Mouse (Mus musculus): ENCODE measurements around the gene Rapsn. TPM values are rescaled to one million over a fixed set of nuclear protein-coding genes. Genes with fewer than 3 reads are reported as not detected.

Rapsn gene
- polyA plus RNA-seq, 1 experiment from 2014 or later, result 4.4 TPM

DNA sequence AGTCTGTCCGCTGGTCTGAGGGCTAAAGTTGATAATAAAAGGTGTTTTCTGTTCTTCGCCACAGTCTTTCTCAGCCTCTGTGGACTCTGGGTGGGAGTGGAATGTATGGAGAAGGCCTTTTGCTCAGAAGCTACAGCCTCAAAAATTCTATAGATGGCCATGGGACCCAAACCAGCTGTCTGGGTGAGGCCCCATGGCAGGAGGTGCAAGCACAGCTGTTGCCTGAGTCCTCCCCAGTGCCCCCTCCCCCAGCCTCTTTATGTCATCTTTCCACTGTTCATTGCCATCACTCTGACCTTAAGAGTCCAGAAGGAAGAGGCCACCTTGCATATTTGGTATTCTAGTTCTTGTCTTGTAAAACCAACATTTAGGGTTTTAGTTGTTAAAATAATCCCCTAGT lies 24.0 kb downstream of the Rapsn start:
- Histone ChIP-seq H3K4me2 (ENCODE audit: low read depth, severe bottlenecking) (no peak overlapping the region), H3K27me3 (ENCODE audit: control insufficient read depth, insufficient read depth, low read length) (no peaks in the 10 kb centered on the region), H3K9me3 (ENCODE audit: control insufficient read depth, low read length) (no peaks in the 10 kb centered on the region), H3K9ac (ENCODE audit: low read length) (no peak overlapping the region), H3K27ac (replicated peaks; ENCODE audit: low read depth, low read length) (no peak overlapping the region), H3K36me3 (ENCODE audit: control insufficient read depth, insufficient read depth, low read length) (peaks cover 61% of the 10 kb centered on the region), H3K4me3 (ENCODE audit: low read depth, low read length) (no peak overlapping the region), H3K4me1 (ENCODE audit: control insufficient read depth, insufficient read depth, low read length) (peaks cover 6% of the 10 kb centered on the region)
- 100% methylated on average over 2 of the region's 2 CpGs for WGBS
- DNase-seq (ENCODE audit: low spot score) (no peak), ATAC-seq (ENCODE audit: insufficient number of reproducible peaks, low FRiP score, low TSS enrichment, low read depth) (no peak)

- Histone ChIP-seq H3K27ac (replicated peaks; ENCODE audit: low read depth, low read length) (no peak overlapping the region), H3K9ac (ENCODE audit: low read length) (no peak overlapping the region), H3K4me1 (ENCODE audit: control insufficient read depth, insufficient read depth, low read length) (no peaks in the 10 kb centered on the region), H3K36me3 (ENCODE audit: control insufficient read depth, insufficient read depth, low read length) (peaks cover 55% of the 10 kb centered on the region), H3K4me3 (ENCODE audit: low read depth, low read length) (no peak overlapping the region), H3K9me3 (ENCODE audit: control insufficient read depth, low read length) (no peaks in the 10 kb centered on the region), H3K27me3 (ENCODE audit: control insufficient read depth, insufficient read depth, low read length) (no peaks in the 10 kb centered on the region), H3K4me2 (ENCODE audit: low read depth, severe bottlenecking) (no peak overlapping the region)
- peak; percentile 67 for DNase-seq (ENCODE audit: low spot score)
- 83% methylated on average over 10 of the region's 10 CpGs for WGBS
- no peak for ATAC-seq (ENCODE audit: insufficient number of reproducible peaks, low FRiP score, low TSS enrichment, low read depth)
These were observed 25.3 kb downstream of the Rapsn start for GRCm38 (mm10) chr2:91060544-91061355.

DNA sequence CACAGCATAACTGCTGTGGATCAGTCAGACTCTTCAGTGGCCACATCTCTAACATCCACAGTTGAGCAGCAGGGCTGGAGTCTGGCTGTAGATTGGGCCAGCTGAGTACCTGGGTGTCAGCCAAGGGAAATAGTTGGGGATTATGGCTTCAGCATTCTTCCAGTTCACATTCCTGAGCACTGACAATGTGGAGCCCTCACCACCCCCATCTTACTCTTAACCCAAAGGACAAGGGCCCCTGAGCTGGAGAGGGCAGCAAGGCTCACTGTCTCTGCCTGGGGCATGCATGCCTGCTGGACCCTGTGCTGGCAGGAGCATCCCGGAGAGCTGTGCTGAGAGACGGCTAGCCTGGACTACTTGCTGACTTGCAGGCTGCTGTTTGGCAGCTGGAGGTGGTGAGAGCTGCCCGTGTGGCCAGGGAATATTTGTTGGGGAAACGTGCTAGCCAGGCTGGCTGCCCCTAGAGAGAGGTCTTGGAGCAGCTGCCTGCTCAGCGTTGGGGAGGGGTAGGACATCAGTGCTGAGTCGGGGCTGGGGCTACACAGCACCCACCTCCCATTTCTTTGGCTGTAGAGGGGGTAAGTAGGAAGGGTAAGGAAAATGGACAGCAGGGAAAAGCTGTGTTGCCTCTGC lies 26.5 kb downstream of the Rapsn start:
- no peak overlapping the region for H3K4me3 ChIP-seq (ENCODE audit: low read depth, low read length)
- H3K9me3 ChIP-seq (ENCODE audit: control insufficient read depth, low read length), result no peaks in the 10 kb centered on the region
- no peak for ATAC-seq (ENCODE audit: insufficient number of reproducible peaks, low FRiP score, low TSS enrichment, low read depth)
- no peak overlapping the region for H3K4me2 ChIP-seq (ENCODE audit: low read depth, severe bottlenecking)
- no peak for DNase-seq (ENCODE audit: low spot score)
- H3K36me3 ChIP-seq (ENCODE audit: control insufficient read depth, insufficient read depth, low read length), result peaks cover 49% of the 10 kb centered on the region
- no peak overlapping the region for H3K27ac ChIP-seq (replicated peaks; ENCODE audit: low read depth, low read length)
- no peak overlapping the region for H3K9ac ChIP-seq (ENCODE audit: low read length)
- WGBS, result 95% methylated on average over 6 of the region's 6 CpGs
- no peaks in the 10 kb centered on the region for H3K27me3 ChIP-seq (ENCODE audit: control insufficient read depth, insufficient read depth, low read length)
- no peaks in the 10 kb centered on the region for H3K4me1 ChIP-seq (ENCODE audit: control insufficient read depth, insufficient read depth, low read length)

- Histone ChIP-seq H3K27ac (replicated peaks; ENCODE audit: low read depth, low read length) (no peak overlapping the region), H3K4me1 (ENCODE audit: control insufficient read depth, insufficient read depth, low read length) (no peaks in the 10 kb centered on the region), H3K4me3 (ENCODE audit: low read depth, low read length) (no peak overlapping the region), H3K9ac (ENCODE audit: low read length) (no peak overlapping the region), H3K4me2 (ENCODE audit: low read depth, severe bottlenecking) (no peak overlapping the region), H3K36me3 (ENCODE audit: control insufficient read depth, insufficient read depth, low read length) (peaks cover 45% of the 10 kb centered on the region), H3K27me3 (ENCODE audit: control insufficient read depth, insufficient read depth, low read length) (no peaks in the 10 kb centered on the region), H3K9me3 (ENCODE audit: control insufficient read depth, low read length) (no peaks in the 10 kb centered on the region)
- DNase-seq (ENCODE audit: low spot score), result no peak
- WGBS, result 90% methylated on average over 16 of the region's 16 CpGs
- ATAC-seq (ENCODE audit: insufficient number of reproducible peaks, low FRiP score, low TSS enrichment, low read depth), result no peak
These were observed 27.6 kb downstream of the Rapsn start for GRCm38 (mm10) chr2:91062779-91063606.

DNA sequence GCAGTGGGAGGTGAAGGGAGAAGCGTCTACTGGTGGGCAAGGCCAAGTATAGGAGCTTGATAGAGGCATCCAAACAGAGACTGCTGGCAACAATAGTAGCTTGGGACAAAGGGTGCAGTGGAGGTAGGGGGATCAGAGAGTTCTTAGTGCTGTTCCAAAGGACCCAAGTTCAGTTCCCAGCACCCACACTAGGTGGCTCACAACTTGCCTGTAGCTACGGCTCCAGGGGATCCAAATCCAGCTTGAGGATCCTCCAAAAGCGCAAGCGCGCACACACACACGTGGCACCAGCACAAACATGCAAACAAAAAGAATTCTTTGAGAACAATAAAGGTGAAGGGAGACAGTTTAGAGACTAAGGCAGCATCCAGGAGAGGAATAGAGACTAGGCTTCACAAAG lies 28.8 kb downstream of the Rapsn start:
- ATAC-seq (ENCODE audit: insufficient number of reproducible peaks, low FRiP score, low TSS enrichment, low read depth), result no peak
- WGBS, result 87% methylated on average over 6 of the region's 6 CpGs

GRCm38 (mm10) chr2:91065544-91065943 lies 30.1 kb downstream of the Rapsn start:
- H3K4me1 ChIP-seq (ENCODE audit: control insufficient read depth, insufficient read depth, low read length), result peaks cover 8% of the 10 kb centered on the region; the same call in 1 of the 2 replicates
- no peaks in the 10 kb centered on the region for H3K27me3 ChIP-seq (ENCODE audit: control insufficient read depth, insufficient read depth, low read length)
- H3K9me3 ChIP-seq (ENCODE audit: control insufficient read depth, low read length), result no peaks in the 10 kb centered on the region
- no peak overlapping the region for H3K4me2 ChIP-seq (ENCODE audit: low read depth, severe bottlenecking)
- no peak for ATAC-seq (ENCODE audit: insufficient number of reproducible peaks, low FRiP score, low TSS enrichment, low read depth)
- H3K4me3 ChIP-seq (ENCODE audit: low read depth, low read length), result no peak overlapping the region
- peaks cover 29% of the 10 kb centered on the region for H3K36me3 ChIP-seq (ENCODE audit: control insufficient read depth, insufficient read depth, low read length)
- H3K27ac ChIP-seq (replicated peaks; ENCODE audit: low read depth, low read length), result no peak overlapping the region
- peak; percentile 41 for DNase-seq (ENCODE audit: low spot score)
- 47% methylated on average over 3 of the region's 3 CpGs for WGBS
- H3K9ac ChIP-seq (ENCODE audit: low read length), result no peak overlapping the region

More for the DNA sequence above, 28.8 kb downstream of the Rapsn start:
- H3K27ac ChIP-seq (replicated peaks; ENCODE audit: low read depth, low read length), result no peak overlapping the region
- no peaks in the 10 kb centered on the region for H3K27me3 ChIP-seq (ENCODE audit: control insufficient read depth, insufficient read depth, low read length)
- H3K4me3 ChIP-seq (ENCODE audit: low read depth, low read length), result no peak overlapping the region
- H3K9me3 ChIP-seq (ENCODE audit: control insufficient read depth, low read length), result no peaks in the 10 kb centered on the region
- no peak for DNase-seq (ENCODE audit: low spot score)
- H3K9ac ChIP-seq (ENCODE audit: low read length), result no peak overlapping the region
- peaks cover 36% of the 10 kb centered on the region for H3K36me3 ChIP-seq (ENCODE audit: control insufficient read depth, insufficient read depth, low read length)
- H3K4me2 ChIP-seq (ENCODE audit: low read depth, severe bottlenecking), result no peak overlapping the region
- H3K4me1 ChIP-seq (ENCODE audit: control insufficient read depth, insufficient read depth, low read length), result peaks cover 7% of the 10 kb centered on the region; the same call in 1 of the 2 replicates

GRCm38 (mm10) chr2:91066455-91066854 lies 31.0 kb downstream of the Rapsn start:
- Histone ChIP-seq H3K27ac (replicated peaks; ENCODE audit: low read depth, low read length) (no peak overlapping the region), H3K4me3 (ENCODE audit: low read depth, low read length) (no peak overlapping the region), H3K36me3 (ENCODE audit: control insufficient read depth, insufficient read depth, low read length) (peaks cover 29% of the 10 kb centered on the region), H3K9ac (ENCODE audit: low read length) (no peak overlapping the region), H3K4me1 (ENCODE audit: control insufficient read depth, insufficient read depth, low read length) (peaks cover 15% of the 10 kb centered on the region), H3K9me3 (ENCODE audit: control insufficient read depth, low read length) (no peaks in the 10 kb centered on the region), H3K27me3 (ENCODE audit: control insufficient read depth, insufficient read depth, low read length) (no peaks in the 10 kb centered on the region), H3K4me2 (ENCODE audit: low read depth, severe bottlenecking) (no peak overlapping the region)
- DNase-seq (ENCODE audit: low spot score), result no peak
- WGBS, result 89% methylated on average over 3 of the region's 3 CpGs
- ATAC-seq (ENCODE audit: insufficient number of reproducible peaks, low FRiP score, low TSS enrichment, low read depth), result no peak

DNA sequence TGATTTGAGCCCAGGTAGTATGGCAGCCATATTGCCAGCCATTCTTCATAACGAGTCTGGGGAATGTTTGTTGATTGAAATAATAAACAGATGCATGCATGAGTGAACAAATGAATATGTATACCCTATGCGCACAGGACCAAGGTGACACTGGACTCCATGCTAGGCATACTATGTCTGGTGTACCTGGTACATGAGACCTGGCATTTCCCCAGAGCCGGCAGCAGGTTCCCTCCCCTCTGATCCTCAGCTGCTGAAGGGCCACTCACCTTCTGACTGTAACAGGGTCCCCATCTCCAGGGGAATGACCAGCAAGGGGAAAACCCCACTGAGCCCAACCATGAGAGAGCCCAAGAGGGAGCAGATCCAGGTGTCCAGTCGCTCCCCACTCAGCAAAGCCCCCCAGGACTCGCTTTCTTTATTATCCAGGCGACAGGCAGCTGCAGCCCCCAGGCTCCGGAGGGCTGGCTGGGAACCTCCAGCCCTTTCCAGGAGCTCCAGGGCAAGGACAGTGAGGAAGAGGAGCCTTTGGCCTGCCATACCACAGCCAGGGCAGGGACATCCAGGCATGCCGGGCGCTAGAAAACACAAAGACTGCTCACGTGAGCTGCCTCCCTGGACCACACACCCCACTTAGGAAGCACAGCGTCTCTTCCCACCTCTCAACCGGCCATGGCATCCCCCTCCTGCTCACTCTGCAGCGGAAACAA lies 32.9 kb downstream of the Rapsn start:
- Histone ChIP-seq H3K9ac (ENCODE audit: low read length) (0 out of 2 replicates have a peak overlapping the region, but pooled peaks have one; percentile 38), H3K4me3 (ENCODE audit: low read depth, low read length) (peak overlapping the region; percentile 58; the same call in 1 of the 2 replicates), H3K27me3 (ENCODE audit: control insufficient read depth, insufficient read depth, low read length) (no peaks in the 10 kb centered on the region), H3K4me2 (ENCODE audit: low read depth, severe bottlenecking) (peak overlapping the region; percentile 88; the same call in 1 of the 2 replicates), H3K27ac (replicated peaks; ENCODE audit: low read depth, low read length) (no peak overlapping the region), H3K9me3 (ENCODE audit: control insufficient read depth, low read length) (no peaks in the 10 kb centered on the region), H3K36me3 (ENCODE audit: control insufficient read depth, insufficient read depth, low read length) (peaks cover 13% of the 10 kb centered on the region), H3K4me1 (ENCODE audit: control insufficient read depth, insufficient read depth, low read length) (peaks cover 15% of the 10 kb centered on the region)
- 58% methylated on average over 13 of the region's 13 CpGs for WGBS
- ATAC-seq (ENCODE audit: insufficient number of reproducible peaks, low FRiP score, low TSS enrichment, low read depth) (no peak), DNase-seq (ENCODE audit: low spot score) (no peak)

Measured in limb, embryonic 11.5 days (tissue).